Mouse (Mus musculus): ENCODE measurements around the gene Scaf4. TPM values are rescaled to one million over a fixed set of nuclear protein-coding genes. Genes with fewer than 3 reads are reported as not detected.
A peak's percentile ranks its signal among the peaks of the same experiment; 100 is the strongest.
"Not testable (repeated sequence)": the region's sequence is repeated elsewhere in the genome, so short reads cannot be mapped to it uniquely, and the experiment has no call there.

Scaf4 gene
- polyA plus RNA-seq, 2 experiments, result 9.0 to 21.8 TPM

DNA sequence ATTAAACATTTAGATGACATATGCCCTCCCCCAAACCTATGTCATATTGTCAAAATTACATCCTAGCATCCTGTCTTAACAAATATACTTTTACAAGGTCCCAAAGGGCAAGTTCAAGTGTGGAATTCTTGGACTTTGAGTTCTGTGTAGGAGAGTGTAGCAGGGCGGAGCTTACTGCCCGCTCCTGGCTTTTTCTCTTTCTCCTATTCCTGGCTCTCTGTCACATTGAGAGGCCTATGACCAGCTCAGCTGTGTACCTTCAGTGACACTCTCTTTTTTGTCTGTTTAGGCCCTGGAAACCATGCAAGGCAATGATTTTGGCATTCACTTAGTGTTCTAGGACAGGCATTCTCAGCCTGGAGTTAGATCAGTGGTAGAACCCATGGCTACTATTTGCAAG, 67.9 kb downstream of the Scaf4 start:
- Histone ChIP-seq H3K4me1 (replicated peaks; ENCODE audit: control insufficient read depth in 2 of 2, insufficient read depth in 2 of 2, low read length in 1 of 2) (peaks cover 30 to 46% of the 10 kb centered on the region in 2 experiments), H3K4me3 (ENCODE audit: insufficient read depth in 1 of 2, low read depth in 2 of 2, low read length in 2 of 2) (no peak overlapping the region), H3K4me2 (ENCODE audit: low read depth) (no peak overlapping the region), H3K36me3 (replicated peaks; ENCODE audit: control insufficient read depth, insufficient read depth, low read depth) (no peaks in the 10 kb centered on the region), H3K27me3 (ENCODE audit: control insufficient read depth, insufficient read depth, low read length) (no peaks in the 10 kb centered on the region), H3K9me3 (ENCODE audit: control insufficient read depth, low read length) (no peaks in the 10 kb centered on the region), H3K9ac (replicated peaks) (no peak overlapping the region), H3K27ac (no peak overlapping the region)
- TF ChIP-seq CTCF (IDR thresholded peaks at IDR 0.05; ENCODE audit: low read depth), result no peak
- ATAC-seq (ENCODE audit: insufficient read depth) (no peak), DNase-seq (ENCODE audit: low read depth in 3 of 3, low spot score in 3 of 3) (no peak)
- WGBS (ENCODE audit: insufficient replicate concordance), result 79% methylated on average over 2 of the region's 2 CpGs

DNA sequence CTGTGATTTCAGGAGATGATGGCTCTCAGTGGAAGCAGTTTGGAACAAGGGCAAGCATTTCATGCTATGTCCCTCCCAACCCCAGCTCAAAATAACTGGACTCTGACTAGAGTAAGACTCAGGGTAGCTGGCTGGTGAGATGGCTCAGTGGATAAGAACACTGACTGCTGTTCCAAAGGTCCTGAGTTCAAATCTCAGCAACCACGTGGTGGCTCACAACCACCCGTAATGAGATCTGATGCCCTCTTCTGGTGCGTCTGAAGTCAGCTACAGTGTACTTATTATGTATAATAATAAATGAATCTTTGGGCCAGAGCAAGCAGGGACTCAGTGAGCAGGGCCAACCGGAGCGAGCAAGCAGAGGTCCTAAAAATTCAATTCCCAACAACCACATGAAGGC, 68.4 kb downstream of the Scaf4 start:
- not testable (repeated sequence) for H3K9me3 ChIP-seq (ENCODE audit: control insufficient read depth, low read length); H3K4me3 ChIP-seq (ENCODE audit: insufficient read depth in 1 of 2, low read depth in 2 of 2, low read length in 2 of 2); DNase-seq (ENCODE audit: low read depth in 3 of 3, low spot score in 3 of 3); H3K9ac ChIP-seq (replicated peaks); ATAC-seq (ENCODE audit: insufficient read depth); H3K27me3 ChIP-seq (ENCODE audit: control insufficient read depth, insufficient read depth, low read length); H3K27ac ChIP-seq; H3K4me2 ChIP-seq (ENCODE audit: low read depth); H3K36me3 ChIP-seq (replicated peaks; ENCODE audit: control insufficient read depth, insufficient read depth, low read depth)
- H3K4me1 ChIP-seq (replicated peaks; ENCODE audit: control insufficient read depth in 2 of 2, insufficient read depth in 2 of 2, low read length in 1 of 2), result peaks cover 30 to 46% of the 10 kb centered on the region in 2 experiments
- 74% methylated on average over 5 of the region's 5 CpGs for WGBS (ENCODE audit: insufficient replicate concordance)

DNA sequence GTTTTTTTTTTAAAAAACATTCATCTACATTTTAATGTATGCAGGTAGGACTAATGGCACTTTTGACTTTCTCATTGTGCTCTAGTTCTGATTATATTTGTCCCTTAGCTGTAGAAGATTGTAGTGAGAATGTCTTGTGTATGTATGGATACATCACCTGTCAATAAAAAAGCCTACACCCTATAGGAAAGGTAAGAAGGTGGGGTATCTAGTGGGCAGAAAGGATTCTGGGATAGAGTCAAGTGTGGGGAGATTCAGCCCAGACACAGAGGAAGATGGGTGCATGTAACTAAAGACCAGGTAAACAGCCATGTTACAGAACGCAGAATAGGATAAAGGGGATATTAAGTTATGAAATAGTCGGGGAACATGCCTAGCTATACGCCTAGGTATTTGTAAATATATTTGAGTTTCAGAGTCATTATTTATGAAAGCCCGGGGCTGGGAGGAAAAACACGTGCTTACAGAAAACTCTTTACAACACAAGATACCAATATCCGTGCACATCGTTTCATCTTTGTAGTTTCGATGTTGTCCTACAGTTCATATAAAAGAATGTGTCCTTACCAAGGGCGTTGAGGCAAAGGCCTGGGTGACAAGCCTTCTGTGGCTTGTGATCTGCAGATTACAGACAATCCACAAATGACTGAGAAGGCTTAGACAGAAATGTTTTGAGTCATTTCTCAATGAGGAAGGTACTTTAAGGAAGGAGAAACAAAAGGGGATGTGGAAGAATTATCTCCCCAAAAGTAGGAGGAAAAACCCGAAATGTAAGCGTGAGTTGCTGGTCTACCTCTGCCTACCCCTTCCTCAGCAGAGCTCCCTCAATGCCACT, 69.4 kb downstream of the Scaf4 start:
- H3K4me1 ChIP-seq (replicated peaks; ENCODE audit: control insufficient read depth in 2 of 2, insufficient read depth in 2 of 2, low read length in 1 of 2), result peaks cover 30 to 46% of the 10 kb centered on the region in 2 experiments
- ATAC-seq (ENCODE audit: insufficient read depth) (no peak), DNase-seq (ENCODE audit: low read depth in 3 of 3, low spot score in 3 of 3) (no peak)
- H3K36me3 ChIP-seq (replicated peaks; ENCODE audit: control insufficient read depth, insufficient read depth, low read depth), result no peaks in the 10 kb centered on the region
- peak overlapping the region; percentile 36 for H3K27ac ChIP-seq
- TF ChIP-seq CTCF (IDR thresholded peaks at IDR 0.05; ENCODE audit: low read depth) (no peak), EP300 (IDR thresholded peaks at IDR 0.05; ENCODE audit: low read depth) (no peak)
- 0 out of 2 replicates have a peak overlapping the region, but pooled peaks have one; percentile 31 for H3K9ac ChIP-seq (replicated peaks)
- H3K27me3 ChIP-seq (ENCODE audit: control insufficient read depth, insufficient read depth, low read length), result no peaks in the 10 kb centered on the region
- WGBS (ENCODE audit: insufficient replicate concordance), result 67% methylated on average over 11 of the region's 11 CpGs
- H3K4me2 ChIP-seq (ENCODE audit: low read depth), result no peak overlapping the region
- no peak overlapping the region for H3K4me3 ChIP-seq (ENCODE audit: insufficient read depth in 1 of 2, low read depth in 2 of 2, low read length in 2 of 2)
- H3K9me3 ChIP-seq (ENCODE audit: control insufficient read depth, low read length), result no peaks in the 10 kb centered on the region

DNA sequence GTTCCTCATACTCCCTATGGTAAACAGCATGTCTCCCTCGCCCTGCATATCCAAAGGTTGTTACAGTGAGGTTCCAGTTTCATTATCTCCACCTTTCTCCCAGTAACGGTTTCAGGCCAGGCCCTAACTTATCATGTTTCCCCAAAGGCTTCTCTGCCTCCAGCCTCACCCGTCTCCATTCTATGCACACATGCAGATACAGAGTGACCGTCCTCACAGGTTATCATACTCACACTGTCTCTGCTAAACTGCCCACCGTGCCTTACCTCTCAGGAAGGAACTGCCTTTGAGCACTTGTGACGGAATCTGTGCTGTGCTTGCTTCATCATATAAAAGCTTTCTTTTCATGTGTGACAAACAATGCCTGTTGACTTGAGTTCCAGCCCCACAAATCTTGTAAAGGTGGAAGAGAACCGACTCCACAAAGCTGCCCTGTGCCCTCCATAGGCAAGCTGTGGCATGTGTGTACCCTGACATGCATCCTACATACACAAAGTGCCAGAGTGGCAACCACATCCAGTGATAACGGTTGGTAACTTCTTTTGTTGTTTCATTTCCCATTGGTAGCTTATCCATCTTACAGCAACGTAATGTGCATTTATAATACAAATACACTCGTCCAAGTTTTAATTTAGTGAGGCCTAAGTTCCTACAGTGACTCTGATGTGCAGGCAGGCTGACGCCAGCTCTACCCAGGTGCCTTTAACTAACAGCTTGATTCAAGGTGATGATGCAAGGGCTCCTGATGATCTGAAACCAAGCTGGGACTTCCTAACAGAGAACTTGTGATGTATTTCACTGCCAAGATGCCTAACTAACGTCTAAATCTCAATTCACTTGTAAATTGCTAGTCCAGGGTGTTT, 70.6 kb downstream of the Scaf4 start:
- Histone ChIP-seq H3K4me1 (replicated peaks; ENCODE audit: control insufficient read depth in 2 of 2, insufficient read depth in 2 of 2, low read length in 1 of 2) (peaks cover 30 to 41% of the 10 kb centered on the region in 2 experiments), H3K9ac (replicated peaks) (peak overlapping the region; percentile 36), H3K9me3 (ENCODE audit: control insufficient read depth, low read length) (no peaks in the 10 kb centered on the region), H3K27me3 (ENCODE audit: control insufficient read depth, insufficient read depth, low read length) (no peaks in the 10 kb centered on the region), H3K4me2 (ENCODE audit: low read depth) (peak overlapping the region; percentile 51), H3K36me3 (replicated peaks; ENCODE audit: control insufficient read depth, insufficient read depth, low read depth) (no peaks in the 10 kb centered on the region), H3K4me3 (ENCODE audit: insufficient read depth in 1 of 2, low read depth in 2 of 2, low read length in 2 of 2) (peak overlapping the region in 1 of 2 experiments; percentile 10; a peak in 1 of 4 replicates), H3K27ac (peak overlapping the region; percentile 85)
- WGBS (ENCODE audit: insufficient replicate concordance), result 26% methylated on average over 12 of the region's 12 CpGs
- DNase-seq (ENCODE audit: low read depth in 3 of 3, low spot score in 3 of 3) (peak; percentile 59 to 61 (median 60)), ATAC-seq (ENCODE audit: insufficient read depth) (peak; percentile 95)
- TF ChIP-seq CTCF (IDR thresholded peaks at IDR 0.05; ENCODE audit: low read depth) (no peak), EP300 (IDR thresholded peaks at IDR 0.05; ENCODE audit: low read depth) (peak; percentile 92)

DNA sequence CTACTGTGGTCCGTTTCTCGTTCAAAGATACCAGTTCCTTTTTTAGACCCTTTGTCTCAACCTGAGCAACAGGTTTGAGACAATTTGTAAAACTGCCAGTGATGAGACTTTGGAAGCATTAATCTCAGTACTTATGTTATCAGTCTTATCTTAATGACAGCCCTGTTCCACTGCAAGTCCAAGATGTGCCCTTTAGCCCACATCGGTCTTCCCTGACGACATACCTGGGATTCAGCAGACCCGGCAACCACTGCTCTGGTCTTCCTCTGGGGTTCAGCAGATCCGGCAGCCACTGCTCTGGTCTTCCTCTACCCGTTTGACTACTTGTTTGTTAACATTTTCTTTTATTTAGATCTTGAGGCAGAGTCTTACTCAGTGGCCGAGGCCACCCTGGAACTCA, 72.5 kb downstream of the Scaf4 start:
- Histone ChIP-seq H3K9me3 (ENCODE audit: control insufficient read depth, low read length) (no peaks in the 10 kb centered on the region), H3K36me3 (replicated peaks; ENCODE audit: control insufficient read depth, insufficient read depth, low read depth) (no peaks in the 10 kb centered on the region), H3K9ac (replicated peaks) (no peak overlapping the region), H3K27me3 (ENCODE audit: control insufficient read depth, insufficient read depth, low read length) (no peaks in the 10 kb centered on the region), H3K27ac (no peak overlapping the region), H3K4me2 (ENCODE audit: low read depth) (no peak overlapping the region), H3K4me3 (ENCODE audit: insufficient read depth in 1 of 2, low read depth in 2 of 2, low read length in 2 of 2) (no peak overlapping the region), H3K4me1 (replicated peaks; ENCODE audit: control insufficient read depth in 2 of 2, insufficient read depth in 2 of 2, low read length in 1 of 2) (peaks cover 25 to 33% of the 10 kb centered on the region in 2 experiments)
- no peak for ATAC-seq (ENCODE audit: insufficient read depth)
- 65% methylated on average over 8 of the region's 8 CpGs for whole genome bisulfite sequencing (ENCODE audit: insufficient replicate concordance)
- TF ChIP-seq CTCF (IDR thresholded peaks at IDR 0.05; ENCODE audit: low read depth) (no peak), EP300 (IDR thresholded peaks at IDR 0.05; ENCODE audit: low read depth) (no peak)
- no peak for DNase-seq (ENCODE audit: low read depth in 3 of 3, low spot score in 3 of 3)
